Mouse (Mus musculus) forebrain, postnatal 0 days (tissue): ENCODE measurements at regions not wholly inside any gene's neighbourhood (a gene's known extent, or its start where the extent isn't known, plus 50 kb on each side); places are given as distances from the start of the nearest gene placed in this dataset.

ENCODE experiments used
- ATAC-seq: fragments of 200-750 bp; cut with Nextera tagmentation; 2 replicates; pipeline ENCODE4 v1.8.0; 2017; ENCODE audit warnings: mild to moderate bottlenecking, moderate library complexity
- DNase-seq: peaks from one replicate; pipeline ENCODE4 v3.0.0-alpha.2; 2015
- H3K27ac ChIP-seq: fragments of 300-500 bp; sonication (generic); 2 replicates; pipeline ENCODE4 v1.5.1; 2014; ENCODE audit warnings: low read depth, mild to moderate bottlenecking, antibody characterized with exemption, low read length, moderate library complexity, mixed read lengths
- H3K27me3 ChIP-seq: fragments of 300-500 bp; sonication (generic); 2 replicates; pipeline ENCODE4 v1.6.1; 2014; ENCODE audit warnings: mild to moderate bottlenecking, low read length, mixed read lengths; ENCODE audit not compliant: insufficient read depth
- H3K36me3 ChIP-seq: fragments of 300-500 bp; sonication (generic); 2 replicates; pipeline ENCODE4 v1.6.1; 2014; ENCODE audit warnings: mild to moderate bottlenecking, moderate library complexity; ENCODE audit not compliant: insufficient read depth
- H3K4me1 ChIP-seq: fragments of 300-500 bp; sonication (generic); 2 replicates; pipeline ENCODE4 v1.6.1; 2014; ENCODE audit warnings: antibody characterized with exemption; ENCODE audit not compliant: insufficient read depth
- H3K4me2 ChIP-seq: fragments of 300-500 bp; sonication (generic); 2 replicates; pipeline ENCODE4 v1.6.1; 2014; ENCODE audit warnings: low read depth, mild to moderate bottlenecking, moderate library complexity
- H3K4me3 ChIP-seq: fragments of 300-500 bp; sonication (generic); 2 replicates; pipeline ENCODE4 v1.5.1; 2014; ENCODE audit warnings: low read depth, low read length, mixed read lengths
- H3K9ac ChIP-seq: fragments of 300-500 bp; sonication (generic); 2 replicates; pipeline ENCODE4 v1.6.1; 2014; ENCODE audit warnings: mild to moderate bottlenecking
- H3K9me3 ChIP-seq: fragments of 300-500 bp; sonication (generic); 2 replicates; pipeline ENCODE4 v1.6.1; 2016; ENCODE audit warnings: low read length
- CTCF ChIP-seq: sonication (generic); IDR thresholded peaks from 2 replicates; pipeline ENCODE4 v1.5.1; 2016; ENCODE audit warnings: antibody characterized with exemption, control low read depth, low read depth
- WGBS: fragments of 180-500 bp; shearing (Covaris S2); extraction: QIAGEN DNeasy Blood & Tissue Kit; methylation state at CpG from one replicate; pipeline ENCODE4 v1.1.7; 2014; 5-methylcytosine and 5-hydroxymethylcytosine counted together

GRCm38 (mm10) chr1:143464863-143465262, 175.6 kb upstream of the B3galt2 start:
- Histone ChIP-seq H3K9me3 (no peaks in the 10 kb centered on the region), H3K27ac (no peak overlapping the region), H3K9ac (no peak overlapping the region), H3K36me3 (no peaks in the 10 kb centered on the region), H3K4me1 (no peaks in the 10 kb centered on the region), H3K27me3 (no peaks in the 10 kb centered on the region), H3K4me2 (no peak overlapping the region), H3K4me3 (no peak overlapping the region)
- no peak for ATAC-seq
- TF ChIP-seq CTCF = no peak
- WGBS = 79% methylated on average over 2 of the region's 2 CpGs
- DNase-seq = no peak

- Histone ChIP-seq H3K9me3 (no peaks in the 10 kb centered on the region), H3K4me3 (no peak overlapping the region), H3K9ac (no peak overlapping the region), H3K36me3 (no peaks in the 10 kb centered on the region), H3K4me2 (no peak overlapping the region), H3K27ac (no peak overlapping the region), H3K4me1 (no peaks in the 10 kb centered on the region), H3K27me3 (no peaks in the 10 kb centered on the region)
- WGBS = 90% methylated on average over 3 of the region's 3 CpGs
- DNase-seq (no peak), ATAC-seq (no peak)
- TF ChIP-seq CTCF = no peak
Measured at GRCm38 (mm10) chr1:143466092-143466491, 174.4 kb upstream of the B3galt2 start.

GRCm38 (mm10) chr1:143475329-143475728, 165.1 kb upstream of the B3galt2 start:
- Histone ChIP-seq H3K9ac (no peak overlapping the region), H3K27ac (no peak overlapping the region), H3K36me3 (no peaks in the 10 kb centered on the region), H3K27me3 (no peaks in the 10 kb centered on the region), H3K4me2 (no peak overlapping the region), H3K9me3 (no peaks in the 10 kb centered on the region), H3K4me3 (no peak overlapping the region), H3K4me1 (no peaks in the 10 kb centered on the region)
- 93% methylated on average over 2 of the region's 2 CpGs for WGBS
- no peak for TF ChIP-seq CTCF
- ATAC-seq = no peak
- DNase-seq = no peak

GRCm38 (mm10) chr1:143483345-143483744, 157.1 kb upstream of the B3galt2 start:
- ATAC-seq (no peak), DNase-seq (no peak)
- H3K4me3 ChIP-seq = no peak overlapping the region
- H3K36me3 ChIP-seq = no peaks in the 10 kb centered on the region
- no peak overlapping the region for H3K4me2 ChIP-seq
- WGBS = 94% methylated on average over 4 of the region's 4 CpGs
- H3K9ac ChIP-seq = no peak overlapping the region
- H3K27me3 ChIP-seq = no peaks in the 10 kb centered on the region
- H3K4me1 ChIP-seq = no peaks in the 10 kb centered on the region
- no peaks in the 10 kb centered on the region for H3K9me3 ChIP-seq
- TF ChIP-seq CTCF = no peak
- H3K27ac ChIP-seq = no peak overlapping the region

GRCm38 (mm10) chr1:143484936-143485335, 155.5 kb upstream of the B3galt2 start:
- no peak overlapping the region for H3K4me3 ChIP-seq
- H3K36me3 ChIP-seq = no peaks in the 10 kb centered on the region
- WGBS = 90% methylated on average over 1 of the region's 1 CpGs
- H3K27me3 ChIP-seq = no peaks in the 10 kb centered on the region
- H3K9ac ChIP-seq = no peak overlapping the region
- H3K4me1 ChIP-seq = no peaks in the 10 kb centered on the region
- H3K27ac ChIP-seq = no peak overlapping the region
- no peaks in the 10 kb centered on the region for H3K9me3 ChIP-seq
- ATAC-seq (no peak), DNase-seq (no peak)
- no peak overlapping the region for H3K4me2 ChIP-seq
- no peak for TF ChIP-seq CTCF

GRCm38 (mm10) chr1:143497092-143497491, 143.4 kb upstream of the B3galt2 start:
- H3K9ac ChIP-seq = no peak overlapping the region
- DNase-seq (no peak), ATAC-seq (no peak)
- no peak for TF ChIP-seq CTCF
- H3K27me3 ChIP-seq = no peaks in the 10 kb centered on the region
- no peaks in the 10 kb centered on the region for H3K4me1 ChIP-seq
- 88% methylated on average over 8 of the region's 8 CpGs for WGBS
- H3K9me3 ChIP-seq = no peaks in the 10 kb centered on the region
- no peak overlapping the region for H3K4me3 ChIP-seq
- no peak overlapping the region for H3K27ac ChIP-seq
- H3K4me2 ChIP-seq = no peak overlapping the region
- H3K36me3 ChIP-seq = no peaks in the 10 kb centered on the region

GRCm38 (mm10) chr1:143503436-143504065, 136.9 kb upstream of the B3galt2 start:
- Histone ChIP-seq H3K4me1 (no peaks in the 10 kb centered on the region), H3K4me3 (no peak overlapping the region), H3K9me3 (no peaks in the 10 kb centered on the region), H3K9ac (no peak overlapping the region), H3K27ac (no peak overlapping the region), H3K4me2 (no peak overlapping the region), H3K27me3 (no peaks in the 10 kb centered on the region), H3K36me3 (no peaks in the 10 kb centered on the region)
- 56% methylated on average over 11 of the region's 11 CpGs for WGBS
- ATAC-seq = peak; percentile 34
- TF ChIP-seq CTCF = no peak
- no peak for DNase-seq

- Histone ChIP-seq H3K9ac (no peak overlapping the region), H3K4me3 (no peak overlapping the region), H3K4me1 (no peaks in the 10 kb centered on the region), H3K4me2 (no peak overlapping the region), H3K27me3 (no peaks in the 10 kb centered on the region), H3K36me3 (no peaks in the 10 kb centered on the region), H3K27ac (no peak overlapping the region), H3K9me3 (no peaks in the 10 kb centered on the region)
- TF ChIP-seq CTCF = no peak
- WGBS = 83% methylated on average over 3 of the region's 3 CpGs
- DNase-seq (no peak), ATAC-seq (no peak)
Measured at GRCm38 (mm10) chr1:143504066-143504440, 136.4 kb upstream of the B3galt2 start.
